Mouse (Mus musculus): Measurements from ENCODE around the gene Cycs. TPM values are rescaled to one million over a fixed set of nuclear protein-coding genes. Genes with fewer than 3 reads are reported as not detected.

Cycs gene
- 2.6 and 6.8 TPM in 2 replicates for polyA plus RNA-seq (2012; ENCODE audit: low replicate concordance)

DNA sequence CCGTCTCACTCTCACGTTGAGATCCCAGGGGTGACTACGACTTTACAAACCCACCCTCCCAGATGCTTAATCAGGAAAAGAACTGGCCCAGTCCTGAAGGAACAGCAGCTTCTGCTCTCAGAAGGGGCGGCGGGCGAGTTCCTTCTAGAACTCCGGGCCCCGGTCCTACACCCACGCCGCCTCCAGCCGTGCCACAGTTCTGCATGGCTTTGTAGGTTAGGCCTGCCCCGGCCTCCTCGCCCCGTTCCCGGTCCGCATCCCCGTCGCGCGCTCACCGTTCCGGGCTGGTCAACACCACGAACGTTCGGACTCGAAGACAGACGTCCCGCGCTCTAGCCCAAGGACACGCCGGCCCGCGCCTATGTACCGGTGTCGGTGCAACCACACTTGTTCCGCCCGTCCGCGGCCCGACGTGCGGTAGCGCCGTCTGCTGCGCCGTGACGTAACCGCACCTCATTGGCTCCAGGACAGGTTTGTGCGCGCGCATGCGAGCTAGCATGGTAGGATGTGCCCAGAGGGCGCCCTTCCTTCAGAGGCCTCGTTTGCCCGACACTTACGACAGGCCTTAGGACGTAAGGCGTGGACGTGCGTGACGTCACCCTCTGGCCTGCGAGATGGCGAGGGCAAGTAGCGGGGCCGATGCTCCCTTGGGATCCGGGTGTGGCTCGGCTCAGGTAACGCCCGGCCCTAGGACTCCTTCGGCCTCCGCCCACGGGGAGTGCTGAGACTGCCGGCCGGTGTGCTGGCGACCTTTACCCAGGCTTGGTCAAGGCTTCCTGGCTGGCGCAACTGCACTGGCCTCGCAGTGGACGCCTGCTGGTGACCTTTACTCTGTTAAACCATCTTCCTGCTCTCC lies at the start of gene Cycs:
Cycs (minus strand) TSS at position 398 of the 856 bp plus-strand sequence.

DNA sequence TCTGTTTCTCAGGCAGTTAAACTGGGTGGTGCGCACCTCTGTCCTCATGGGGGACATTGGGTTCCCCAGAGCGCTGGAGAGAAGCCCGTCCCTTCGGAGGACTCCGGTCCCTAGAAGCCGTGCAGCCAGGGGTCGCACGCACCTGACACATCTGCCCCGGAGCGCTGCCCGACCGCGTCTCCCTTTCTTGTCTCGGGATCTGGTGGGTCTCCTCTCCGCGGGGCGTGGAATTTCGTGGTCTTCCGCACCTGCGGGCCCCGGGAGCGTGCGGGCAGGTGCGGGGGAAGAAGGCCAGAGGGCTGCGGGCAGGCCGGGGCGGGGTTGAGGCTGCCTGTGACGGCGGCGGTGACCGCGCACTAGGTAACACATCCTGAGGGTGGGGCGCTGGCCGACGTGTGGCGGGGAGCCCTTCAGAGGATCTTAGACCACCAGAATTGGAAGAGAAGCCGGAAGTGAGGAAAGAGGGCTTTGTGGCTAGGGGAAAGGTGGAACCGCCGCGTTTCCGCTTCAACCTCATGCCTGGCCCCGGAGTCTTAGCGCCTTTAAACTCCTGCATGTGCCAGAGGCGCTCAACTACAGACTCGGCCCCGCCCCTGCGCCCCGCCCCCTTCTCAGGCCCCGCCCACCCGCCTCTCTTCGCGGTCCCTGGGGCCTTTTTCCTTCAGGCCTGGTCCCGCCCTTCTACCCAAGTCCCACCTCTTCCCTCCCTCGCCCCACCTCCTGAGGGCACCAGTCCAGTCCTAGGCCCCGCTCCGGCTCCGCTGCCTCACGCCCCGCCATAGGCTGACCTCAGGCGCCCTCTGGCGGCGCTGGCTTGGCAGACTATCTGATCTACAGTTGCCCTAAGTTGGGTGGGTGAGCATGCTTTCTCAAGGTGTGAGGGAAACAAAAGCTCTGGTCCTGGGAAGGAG lies 30.2 kb upstream of the Cycs start, which contains the start of gene 4921507P07Rik:
4921507P07Rik (minus strand) TSS at position 332 of the 911 bp plus-strand sequence.

Other genes starting within 250 kb of the Cycs start
- 3.8 and 5.4 TPM in 2 replicates for gene Osbpl3, start 110.3 kb downstream of the Cycs start, polyA plus RNA-seq (2012; ENCODE audit: low replicate concordance)
- gene 4921507P07Rik, start 30.1 kb upstream of the Cycs start, polyA plus RNA-seq (2012; ENCODE audit: low replicate concordance) = 0.38 and 0.39 TPM in 2 replicates
- gene Npvf, start 87.9 kb upstream of the Cycs start, polyA plus RNA-seq (2012; ENCODE audit: low replicate concordance) = not detected in 2 replicates

All from hematopoietic multipotent progenitor cell, adult 10-12 weeks (in vitro differentiated cells).